In the genomic region with DNA sequence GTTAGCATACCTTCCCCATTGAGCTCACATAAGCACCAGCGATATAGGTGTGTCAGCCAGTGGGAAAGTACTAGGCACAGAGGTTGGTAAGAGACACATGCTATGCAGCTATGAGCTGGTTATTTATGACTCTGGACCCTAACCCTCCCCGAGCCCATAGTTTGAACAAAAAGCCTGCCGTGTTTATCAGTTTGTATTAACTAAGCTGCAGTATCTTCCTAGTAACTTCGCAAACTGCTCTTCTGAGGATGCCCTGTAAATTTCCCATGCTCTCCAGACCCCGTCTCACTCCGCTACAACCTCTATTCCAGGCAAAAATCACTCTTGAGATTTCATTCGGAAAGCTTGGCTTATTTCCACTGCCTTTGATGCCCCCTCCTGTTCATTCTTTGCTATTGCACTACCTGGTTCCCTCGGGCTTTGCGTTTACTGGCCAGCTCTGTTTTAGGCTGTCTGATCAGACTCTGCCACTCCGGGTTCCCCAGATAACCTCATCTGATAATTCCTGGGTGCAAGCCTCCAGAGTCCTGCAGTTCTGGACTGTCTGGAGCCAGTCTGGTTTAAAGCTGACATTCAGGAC, we compare ENCODE assay signal across 10 mouse cellular contexts. TPM values are rescaled to one million over a fixed set of nuclear protein-coding genes. Genes with fewer than 3 reads are reported as not detected.
DNase-seq lines count a peak whose midpoint lies in the region; ATAC-seq lines count a peak whose summit lies in the region.
"Had no signal": no experiment of that assay in that cellular context is flagged by ENCODE, and none has a peak within 500 bp of the region (broad histone marks: within the 10 kb centered on the region; RNA-seq: fewer than 3 reads in every experiment).

No protein-coding gene starts in this region.

- H3K27me3 ChIP-seq in kidney, embryonic 14.5 days (ENCODE audit: control insufficient read depth, insufficient read depth, low read length) = no peaks in the 10 kb centered on the region
- H3K27me3 ChIP-seq in forebrain, embryonic 14.5 days (replicated peaks; ENCODE audit: control insufficient read depth, insufficient read depth, low read length) = no peaks in the 10 kb centered on the region
- H3K27me3 ChIP-seq in splenic B cell, adult 2 months (ENCODE audit: control insufficient read depth, insufficient read depth, low read length, poor library complexity, severe bottlenecking) = no peaks in the 10 kb centered on the region
- H3K27me3 ChIP-seq: embryonic facial prominence, embryonic 13.5 days had no signal

- no peak for ATAC-seq in kidney, embryonic 14.5 days (ENCODE audit: low FRiP score, low TSS enrichment)
- no peak for ATAC-seq in forebrain, embryonic 14.5 days

- H3K9ac ChIP-seq in kidney, embryonic 14.5 days (ENCODE audit: low read depth, low read length) = no peak overlapping the region
- H3K9ac ChIP-seq in forebrain, embryonic 14.5 days (ENCODE audit: low read length) = no peak overlapping the region
- H3K9ac ChIP-seq: embryonic facial prominence, embryonic 13.5 days had no signal

- no peak overlapping the region for H3K27ac ChIP-seq in kidney, embryonic 14.5 days (ENCODE audit: low read depth, low read length)
- no peak overlapping the region for H3K27ac ChIP-seq in forebrain, embryonic 14.5 days (ENCODE audit: low read depth, low read length)
- H3K27ac ChIP-seq: embryonic facial prominence, embryonic 13.5 days had no signal

- no peaks in the 10 kb centered on the region for H3K9me3 ChIP-seq in kidney, embryonic 14.5 days (ENCODE audit: control insufficient read depth, low read length)
- H3K9me3 ChIP-seq in forebrain, embryonic 14.5 days (replicated peaks; ENCODE audit: control insufficient read depth, low read length) = no peaks in the 10 kb centered on the region
- H3K9me3 ChIP-seq: embryonic facial prominence, embryonic 13.5 days had no signal

- WGBS in kidney, embryonic 14.5 days = 27% methylated on average over 10 of the region's 10 CpGs
- 28% methylated on average over 10 of the region's 10 CpGs for whole genome bisulfite sequencing in forebrain, embryonic 14.5 days

- H3K4me1 ChIP-seq in kidney, embryonic 14.5 days (ENCODE audit: control insufficient read depth, insufficient read depth, low read length) = no peaks in the 10 kb centered on the region
- no peaks in the 10 kb centered on the region for H3K4me1 ChIP-seq in forebrain, embryonic 14.5 days (ENCODE audit: control insufficient read depth, insufficient read depth, low read length)

- H3K4me2 ChIP-seq in kidney, embryonic 14.5 days (replicated peaks; ENCODE audit: low read depth, low read length) = no peak overlapping the region
- H3K4me2 ChIP-seq in forebrain, embryonic 14.5 days (ENCODE audit: low read length) = no peak overlapping the region
- H3K4me2 ChIP-seq: embryonic facial prominence, embryonic 13.5 days had no signal

- peak; percentile 20 to 60 for DNase-seq in kidney, adult 8-10 months
- DNase-seq in ES-CJ7 (ENCODE audit: low read depth, low spot score) = peak; percentile 55
- DNase-seq in c-Kit-positive CD71-positive TER-119-positive erythroid progenitor cells, embryonic 14.5 days (ENCODE audit: low spot score) = peak; percentile 38
- DNase-seq in forebrain, embryonic 14.5 days (ENCODE audit: low spot score) = peak; percentile 80
- peak; percentile 66 for DNase-seq in kidney, postnatal 10 days
- DNase-seq in lung, postnatal 25 days (ENCODE audit: low spot score) = peak; percentile 53
- peak; percentile 75 for DNase-seq in splenic B cell, adult 2 months (ENCODE audit: low read depth, low spot score)

- H3K4me3 ChIP-seq in kidney, embryonic 14.5 days (ENCODE audit: low read length) = no peak overlapping the region
- H3K4me3 ChIP-seq in forebrain, embryonic 14.5 days (ENCODE audit: low read depth, low read length) = no peak overlapping the region
- H3K4me3 ChIP-seq: embryonic facial prominence, embryonic 13.5 days; megakaryocyte, embryonic 14.5 days had no signal

- H3K36me3 ChIP-seq in kidney, embryonic 14.5 days (ENCODE audit: control insufficient read depth, insufficient read depth, low read length) = no peaks in the 10 kb centered on the region
- no peaks in the 10 kb centered on the region for H3K36me3 ChIP-seq in forebrain, embryonic 14.5 days (ENCODE audit: control insufficient read depth, insufficient read depth, low read length)
- H3K36me3 ChIP-seq in splenic B cell, adult 2 months (ENCODE audit: control insufficient read depth, insufficient read depth, low read length, poor library complexity, severe bottlenecking) = peaks cover 14% of the 10 kb centered on the region
- H3K36me3 ChIP-seq: embryonic facial prominence, embryonic 13.5 days had no signal

RNA-seq across cellular contexts. Expression of a gene that starts 18.4 kb away (rescaled TPM):
- polyA plus RNA-seq in kidney, embryonic 14.5 days (2014; fragmentation: Nextera tagmentation; extraction: Ambion mirVana) = 71.1 and 99.4 TPM in 2 replicates
- 54.5 and 69.8 TPM in 2 replicates for polyA plus RNA-seq in forebrain, embryonic 14.5 days (2014; fragmentation: Nextera tagmentation; extraction: Ambion mirVana)

RNA-seq across cellular contexts. Expression of a gene that starts 34.4 kb away (rescaled TPM):
- 3.9 and 4.8 TPM in 2 replicates for polyA plus RNA-seq in kidney, embryonic 14.5 days (2014; fragmentation: Nextera tagmentation; extraction: Ambion mirVana)
- polyA plus RNA-seq in forebrain, embryonic 14.5 days (2014; fragmentation: Nextera tagmentation; extraction: Ambion mirVana) = 1.2 and 1.9 TPM in 2 replicates
